Mouse (Mus musculus): Measurements from ENCODE around the gene Desi2.
"Not testable (repeated sequence)": the region's sequence is repeated elsewhere in the genome, so short reads cannot be mapped to it uniquely, and the experiment has no call there.

Desi2 gene

GRCm38 (mm10) chr1:178256351-178256750 is 69.1 kb downstream of the Desi2 start:
- in situ Hi-C loops (cut with MboI, MseI) = loop anchor here (5.0 to 25.0 kb wide), 2 partner anchors 46 to 1081 kb away; no protein-coding TSS in a partner anchor

- in situ Hi-C loops (cut with MboI, MseI) = loop anchor here (5.0 to 25.0 kb wide), 2 partner anchors 43 to 1078 kb away; no protein-coding TSS in a partner anchor
These were observed 71.6 kb downstream of the Desi2 start for GRCm38 (mm10) chr1:178258821-178259220.

GRCm38 (mm10) chr1:178265381-178265780 is 78.2 kb downstream of the Desi2 start:
- in situ Hi-C loops (cut with MboI, MseI) = loop anchor here (10.0 to 25.0 kb wide), 2 partner anchors 1072 to 1701 kb away; no protein-coding TSS in a partner anchor

- in situ Hi-C loops (cut with MboI, MseI) = loop anchor here in 1 of 2 experiments (25.0 kb wide), 1 partner anchor 1067 kb away; no protein-coding TSS in a partner anchor
These were observed 83.4 kb downstream of the Desi2 start for GRCm38 (mm10) chr1:178270635-178271034.

- in situ Hi-C loops (cut with MboI, MseI) = no loop called here
These were observed 88.0 kb downstream of the Desi2 start for GRCm38 (mm10) chr1:178275174-178275730.

- in situ Hi-C loops (cut with MboI, MseI) = no loop called here
These were observed 88.5 kb downstream of the Desi2 start for GRCm38 (mm10) chr1:178275738-178276053.

- in situ Hi-C loops (cut with MboI, MseI) = no loop called here
These were observed 89.1 kb downstream of the Desi2 start for GRCm38 (mm10) chr1:178276054-178276911.

- in situ Hi-C loops (cut with MboI, MseI) = not testable (repeated sequence)
These were observed 96.1 kb downstream of the Desi2 start for GRCm38 (mm10) chr1:178283314-178283713.

GRCm38 (mm10) chr1:178283946-178284720 is 96.9 kb downstream of the Desi2 start:
- in situ Hi-C loops (cut with MboI, MseI) = no loop called here

- in situ Hi-C loops (cut with MboI, MseI) = no loop called here
These were observed 100.5 kb downstream of the Desi2 start for GRCm38 (mm10) chr1:178287601-178288176.

GRCm38 (mm10) chr1:178291716-178292115 is 104.5 kb downstream of the Desi2 start:
- in situ Hi-C loops (cut with MboI, MseI) = no loop called here

GRCm38 (mm10) chr1:178294051-178294450 is 106.8 kb downstream of the Desi2 start:
- in situ Hi-C loops (cut with MboI, MseI) = no loop called here

GRCm38 (mm10) chr1:178301261-178301660 is 114.0 kb downstream of the Desi2 start:
- in situ Hi-C loops (cut with MboI, MseI) = loop anchor here (5.0 to 10.0 kb wide), 4 partner anchors 44 to 356 kb away; no protein-coding TSS in a partner anchor

GRCm38 (mm10) chr1:178303425-178303824 is 116.2 kb downstream of the Desi2 start:
- in situ Hi-C loops (cut with MboI, MseI) = loop anchor here (5.0 to 10.0 kb wide), 4 partner anchors 46 to 359 kb away; no protein-coding TSS in a partner anchor
